Mouse (Mus musculus) gastrocnemius, postnatal 36 days (tissue): ENCODE results near the gene Foxf2. TPM values are rescaled to one million over a fixed set of nuclear protein-coding genes. Genes with fewer than 3 reads are reported as not detected.

Source experiments
- DNase-seq, 2 experiments: peaks; one replicate each; pipeline ENCODE4 v3.0.0; 2022
- intact Hi-C: fragments of 180-260 bp; cut with DNase I; formaldehyde crosslinking; loops from one replicate; pipeline ENCODE4 v1.15.1; 2025
- long read RNA-seq, 2 experiments: library from polyadenylated mRNA; stranded (forward); transcript quantifications; one replicate each; pipeline ENCODE4 v2.0.0; 2021
- total RNA-seq, 2 experiments: library from RNA; stranded (reverse); gene quantifications; 2 replicates each; pipeline ENCODE4 v1.2.3; 2021

The Foxf2 gene
- not detected for total RNA-seq
- long read RNA-seq, experiment 1, result 0 reads
- long read RNA-seq, experiment 2, result 0 reads

- intact Hi-C loops, result loop anchor here (10.0 kb wide), 1 partner anchor 421 kb away; no protein-coding TSS in a partner anchor
- peak in 1 of 2 experiments; percentile 14 for DNase-seq
Observed at GRCm38 (mm10) chr13:31625333-31626101, at the start of gene Foxf2. Foxf2 (plus strand) TSS chr13:31625816.

- intact Hi-C loops, result no loop called here
- DNase-seq, result no peak
Observed at GRCm38 (mm10) chr13:31576696-31577095, 48.9 kb upstream of the Foxf2 start.

GRCm38 (mm10) chr13:31577576-31577975 is 48.0 kb upstream of the Foxf2 start:
- no peak for DNase-seq
- intact Hi-C loops, result no loop called here

- DNase-seq, result no peak
- intact Hi-C loops, result no loop called here
Observed at GRCm38 (mm10) chr13:31578389-31578788, 47.2 kb upstream of the Foxf2 start.

DNA sequence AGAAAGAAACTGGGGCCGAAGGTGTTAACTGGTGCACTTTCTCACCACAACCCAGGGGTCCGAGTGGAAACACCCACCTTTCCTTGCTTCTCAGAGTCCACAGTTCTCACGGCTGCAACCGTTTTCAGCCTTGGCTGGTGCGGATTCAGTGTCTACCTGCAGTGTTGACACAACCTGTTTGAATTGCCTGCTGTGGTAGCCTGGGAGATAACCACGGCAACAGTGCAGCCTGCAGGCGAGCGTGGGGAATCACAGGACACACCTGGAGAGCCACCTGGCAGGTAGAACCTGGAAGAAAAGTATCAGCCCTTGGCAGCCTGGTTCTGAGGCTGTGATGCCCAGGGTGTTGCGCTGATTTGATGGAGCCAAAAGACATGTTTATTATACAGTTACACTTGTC is 45.8 kb upstream of the Foxf2 start:
- intact Hi-C loops, result no loop called here
- no peak for DNase-seq

DNA sequence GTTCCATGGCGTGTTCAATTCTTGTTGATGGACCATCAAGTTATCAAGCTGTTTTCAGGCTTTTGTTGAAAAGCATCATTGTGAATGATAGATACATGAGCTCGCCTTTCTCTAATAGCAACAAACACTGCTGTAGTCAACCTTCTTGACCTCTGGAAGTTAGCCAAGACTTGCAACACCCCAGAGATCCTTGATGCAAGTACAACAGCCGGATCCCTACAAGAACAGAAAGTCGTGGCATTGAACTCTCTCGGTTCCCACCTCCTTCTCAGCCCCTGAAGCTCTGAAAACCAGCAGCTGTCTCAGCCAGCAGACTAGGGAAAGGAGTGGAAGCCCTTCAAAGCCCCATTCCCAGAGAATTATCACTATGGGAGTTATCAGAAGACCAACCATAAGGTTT is 38.3 kb upstream of the Foxf2 start:
- intact Hi-C loops, result no loop called here
- DNase-seq, result no peak

GRCm38 (mm10) chr13:31599576-31599975 is 26.0 kb upstream of the Foxf2 start:
- intact Hi-C loops, result no loop called here

GRCm38 (mm10) chr13:31603964-31604363 is 21.7 kb upstream of the Foxf2 start:
- intact Hi-C loops, result no loop called here
- DNase-seq, result no peak

More at GRCm38 (mm10) chr13:31599576-31599975, 26.0 kb upstream of the Foxf2 start:
- no peak for DNase-seq

GRCm38 (mm10) chr13:31614724-31615465 is 10.7 kb upstream of the Foxf2 start:
- intact Hi-C loops, result loop anchor here (5.0 kb wide), 1 partner anchor 618 kb away; no protein-coding TSS in a partner anchor
- no peak for DNase-seq

GRCm38 (mm10) chr13:31615561-31616165 is 10.0 kb upstream of the Foxf2 start:
- DNase-seq, result no peak
- intact Hi-C loops, result loop anchor here (2.0 to 5.0 kb wide), 2 partner anchors 618 to 715 kb away; no protein-coding TSS in a partner anchor

DNA sequence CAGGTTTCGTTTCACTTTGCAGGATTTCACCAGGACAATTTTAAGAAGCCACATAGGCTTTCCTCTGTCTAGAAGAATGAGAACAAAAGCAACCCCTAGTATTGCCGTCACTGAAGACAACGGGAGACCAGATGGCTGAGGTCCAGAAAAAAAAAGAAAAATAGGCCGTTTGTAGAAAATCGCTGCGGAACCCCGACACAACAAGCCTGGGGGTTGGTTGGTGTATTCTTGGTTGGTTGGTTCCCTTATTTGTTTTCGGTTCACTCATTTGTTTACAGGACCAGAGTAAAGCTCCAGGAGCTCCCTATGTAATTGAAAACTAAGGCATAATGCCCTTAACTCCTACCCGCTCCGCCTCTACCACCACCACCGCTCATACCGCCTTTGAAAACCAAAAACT is 7.6 kb upstream of the Foxf2 start:
- no peak for DNase-seq
- intact Hi-C loops, result loop anchor here (2.0 to 5.0 kb wide), 2 partner anchors 535 to 621 kb away; no protein-coding TSS in a partner anchor

DNA sequence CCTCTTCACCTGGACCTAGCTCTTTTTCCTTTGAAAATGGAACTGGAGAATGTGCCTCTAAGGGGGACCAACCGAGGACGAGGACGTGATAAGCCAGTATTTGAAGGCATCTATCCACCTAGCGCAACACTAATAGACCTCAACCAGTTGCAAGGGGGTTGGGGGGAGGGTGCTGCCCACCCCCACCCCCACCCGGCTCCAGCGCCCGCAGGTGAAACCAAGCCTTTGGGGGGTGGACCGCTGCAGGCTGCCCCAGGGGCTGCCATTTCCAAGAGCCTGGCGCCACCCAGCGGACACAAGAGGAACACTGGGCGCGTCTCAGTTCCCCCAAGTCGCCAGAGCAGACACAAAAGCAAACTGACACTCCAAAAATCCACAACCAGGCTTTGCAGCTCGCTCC is 7.2 kb upstream of the Foxf2 start:
- DNase-seq, result no peak

GRCm38 (mm10) chr13:31618919-31619655 is 6.5 kb upstream of the Foxf2 start:
- intact Hi-C loops, result loop anchor here (2.0 to 5.0 kb wide), 2 partner anchors 536 to 622 kb away; no protein-coding TSS in a partner anchor
- no peak for DNase-seq

More for the DNA sequence above, 7.2 kb upstream of the Foxf2 start:
- intact Hi-C loops, result loop anchor here (2.0 to 5.0 kb wide), 2 partner anchors 536 to 621 kb away; no protein-coding TSS in a partner anchor

DNA sequence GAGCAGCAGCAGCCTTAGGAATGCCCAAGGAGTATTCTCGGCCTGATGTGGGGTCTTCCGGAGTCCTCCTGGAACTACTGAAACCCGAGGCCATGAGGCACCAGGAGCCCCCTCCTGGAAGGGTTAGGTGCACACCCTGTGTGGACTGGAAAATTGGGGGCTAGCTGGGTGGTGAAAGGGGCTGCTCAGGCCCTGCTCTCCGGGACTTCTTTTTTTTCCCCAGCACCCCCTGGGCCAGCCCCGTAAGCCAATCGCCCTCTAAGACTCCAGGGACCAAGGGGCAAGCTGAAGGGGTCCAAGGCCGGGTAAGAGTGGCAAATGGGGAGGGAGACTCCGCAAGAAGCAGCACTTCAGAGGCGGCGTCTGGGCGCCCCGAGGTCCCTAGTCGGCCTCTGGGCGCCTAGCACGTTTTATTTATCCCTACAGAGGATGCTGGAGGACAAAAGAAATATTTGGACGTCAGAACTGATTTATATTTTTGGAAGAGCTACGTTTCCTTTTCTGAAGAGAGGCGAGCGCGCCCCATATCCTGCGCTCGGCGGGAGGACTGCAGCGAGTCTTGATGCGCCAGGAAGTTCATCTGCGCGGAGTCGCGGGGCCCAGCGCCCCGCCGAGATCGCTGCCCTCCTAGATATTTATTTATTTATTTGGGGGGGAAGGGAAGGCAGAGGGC is 5.7 kb upstream of the Foxf2 start:
- intact Hi-C loops, result loop anchor here (2.0 to 10.0 kb wide), 3 partner anchors 415 to 623 kb away; no protein-coding TSS in a partner anchor
- no peak for DNase-seq

GRCm38 (mm10) chr13:31620499-31620847 is 5.1 kb upstream of the Foxf2 start:
- intact Hi-C loops, result loop anchor here (10.0 kb wide), 1 partner anchor 416 kb away; no protein-coding TSS in a partner anchor
- no peak for DNase-seq

GRCm38 (mm10) chr13:31620937-31621336 is 4.7 kb upstream of the Foxf2 start:
- DNase-seq, result no peak
- intact Hi-C loops, result loop anchor here (10.0 kb wide), 1 partner anchor 416 kb away; no protein-coding TSS in a partner anchor

DNA sequence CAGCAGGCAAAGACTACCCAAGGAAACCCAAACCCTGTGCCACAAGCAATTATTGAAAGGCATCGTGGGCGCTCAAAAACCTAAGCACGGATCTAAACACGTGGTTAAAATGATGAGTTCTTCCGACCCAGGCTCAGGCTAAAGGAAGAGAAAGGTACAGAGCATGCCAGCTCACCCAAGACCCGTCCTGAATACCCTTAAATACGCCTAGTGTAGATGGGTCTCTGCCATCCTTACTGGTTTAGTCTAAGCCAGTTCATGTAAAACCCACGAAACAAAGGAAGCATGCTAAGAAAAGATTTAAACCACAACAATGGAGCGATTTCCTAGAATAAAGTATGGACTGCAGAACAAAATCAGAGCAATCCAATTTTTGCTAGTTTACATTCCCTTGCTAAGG is 3.9 kb upstream of the Foxf2 start:
- DNase-seq, result no peak
- intact Hi-C loops, result loop anchor here (10.0 kb wide), 1 partner anchor 417 kb away; no protein-coding TSS in a partner anchor

DNA sequence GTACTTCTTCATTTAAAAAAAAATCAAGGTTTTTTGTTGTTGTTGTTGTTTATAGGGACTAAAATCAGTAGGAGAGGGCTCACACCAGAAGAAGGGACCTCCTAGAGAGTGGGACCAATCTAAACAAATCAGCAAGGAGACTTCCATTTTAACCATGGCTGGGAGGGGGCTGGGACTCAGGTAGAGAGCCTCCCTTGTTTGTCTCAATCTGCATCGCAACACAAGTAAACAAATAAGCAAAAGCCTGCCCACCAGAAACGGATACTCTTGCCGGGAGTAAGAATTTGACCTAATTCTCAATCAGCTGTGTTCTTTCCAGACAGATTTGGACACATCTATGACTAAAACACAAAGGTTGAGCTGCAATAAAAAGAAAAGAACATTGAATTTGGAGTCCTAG is 3.2 kb upstream of the Foxf2 start:
- no peak for DNase-seq
- intact Hi-C loops, result loop anchor here (10.0 kb wide), 1 partner anchor 418 kb away; no protein-coding TSS in a partner anchor

DNA sequence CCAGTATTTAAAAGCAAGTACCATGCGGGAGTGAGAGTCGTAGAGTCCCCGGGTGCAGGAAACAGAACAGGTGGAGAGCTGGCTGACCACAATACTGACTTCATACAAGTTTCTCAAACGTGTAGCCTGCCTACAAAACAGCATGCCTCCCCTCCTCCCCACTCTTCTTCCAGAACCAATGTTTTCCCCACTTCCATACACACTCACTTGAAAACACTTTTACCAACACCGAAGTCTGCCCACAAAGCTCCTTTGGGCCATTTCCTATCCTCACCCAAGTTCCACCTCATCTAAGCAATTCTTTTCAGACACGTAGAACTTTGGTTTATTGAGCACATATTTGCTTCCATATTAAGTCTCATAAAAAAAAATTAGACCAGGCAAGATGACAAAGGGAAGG is 2.3 kb upstream of the Foxf2 start:
- DNase-seq, result no peak
- intact Hi-C loops, result loop anchor here (10.0 kb wide), 1 partner anchor 418 kb away; no protein-coding TSS in a partner anchor
